Mouse (Mus musculus): ENCODE data around the gene Gpc2. TPM values are rescaled to one million over a fixed set of nuclear protein-coding genes. Genes with fewer than 3 reads are reported as not detected.
A peak's percentile ranks its signal among the peaks of the same experiment; 100 is the strongest.

Gpc2 gene
- polyA plus RNA-seq, 1 experiment, result 0.06 TPM

DNA sequence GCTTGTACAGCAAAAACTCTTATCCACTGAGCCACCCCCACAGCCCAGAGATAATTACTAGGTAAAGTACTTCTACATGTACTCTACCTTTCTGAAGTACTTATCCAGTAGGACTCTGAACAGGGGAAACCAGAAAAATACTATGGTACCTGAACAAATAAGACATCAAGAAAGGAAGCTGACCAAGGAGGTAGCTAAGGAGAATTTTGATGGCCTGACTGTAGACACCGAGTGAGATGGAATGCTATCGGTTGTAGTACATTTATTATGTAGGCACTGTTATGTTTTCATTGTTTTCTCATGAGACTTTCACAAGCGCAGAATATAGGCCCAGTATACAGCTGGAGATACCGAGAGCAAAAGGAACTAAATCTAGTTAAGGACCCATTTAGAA lies 22.2 kb downstream of the Gpc2 start:
- H3K27me3 ChIP-seq (ENCODE audit: control insufficient read depth), result no peaks in the 10 kb centered on the region
- no peaks in the 10 kb centered on the region; the same call in 1 of the 2 replicates for H3K9me3 ChIP-seq (ENCODE audit: control insufficient read depth, low read length)
- TF ChIP-seq GATA1 (IDR thresholded peaks at IDR 0.05; ENCODE audit: low read length) (no peak), TAL1 (IDR thresholded peaks at IDR 0.05; ENCODE audit: low read length) (no peak)
- H3K4me1 ChIP-seq (ENCODE audit: control insufficient read depth), result peaks cover 73% of the 10 kb centered on the region
- peaks cover 50% of the 10 kb centered on the region for H3K36me3 ChIP-seq (ENCODE audit: control insufficient read depth)
- no peak overlapping the region for H3K4me3 ChIP-seq (replicated peaks)

DNA sequence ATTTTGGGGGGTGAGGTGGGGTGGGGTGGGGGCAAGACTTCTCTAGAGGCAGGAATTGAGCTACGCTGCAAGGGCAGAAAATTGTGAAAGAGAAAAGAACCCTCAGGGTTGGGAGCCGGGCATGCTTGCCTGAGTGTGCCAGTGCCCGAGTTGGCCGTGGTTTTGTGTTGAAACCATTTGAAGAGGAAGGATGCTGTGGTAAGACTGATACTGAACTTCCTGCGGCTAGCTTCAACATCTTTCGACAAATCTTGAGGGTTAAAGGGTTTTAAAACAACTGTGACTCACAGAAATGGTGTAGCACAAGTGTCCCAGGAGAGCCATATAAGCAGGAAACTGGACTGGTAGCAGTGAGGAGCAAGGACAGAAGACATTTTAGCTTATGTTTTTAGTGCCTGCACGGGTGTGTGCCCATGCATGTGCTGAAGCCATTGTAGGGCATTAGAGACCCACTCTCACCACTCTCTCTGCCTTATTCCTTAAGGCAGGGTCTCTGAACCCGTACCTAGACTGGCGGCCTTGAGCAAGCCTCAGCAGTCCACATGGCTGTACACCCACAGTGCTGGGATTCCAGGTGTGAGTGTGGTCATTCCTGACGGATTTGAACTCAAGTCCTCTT lies 22.7 kb downstream of the Gpc2 start:
- no peak for TF ChIP-seq TAL1 (IDR thresholded peaks at IDR 0.05; ENCODE audit: low read length)
- no peak for TF ChIP-seq GATA1 (IDR thresholded peaks at IDR 0.05; ENCODE audit: low read length)
- H3K9me3 ChIP-seq (ENCODE audit: control insufficient read depth, low read length), result no peaks in the 10 kb centered on the region; the same call in 1 of the 2 replicates
- peaks cover 45% of the 10 kb centered on the region for H3K36me3 ChIP-seq (ENCODE audit: control insufficient read depth)
- H3K27me3 ChIP-seq (ENCODE audit: control insufficient read depth), result no peaks in the 10 kb centered on the region
- no peak overlapping the region for H3K4me3 ChIP-seq (replicated peaks)
- H3K4me1 ChIP-seq (ENCODE audit: control insufficient read depth), result peaks cover 68% of the 10 kb centered on the region

DNA sequence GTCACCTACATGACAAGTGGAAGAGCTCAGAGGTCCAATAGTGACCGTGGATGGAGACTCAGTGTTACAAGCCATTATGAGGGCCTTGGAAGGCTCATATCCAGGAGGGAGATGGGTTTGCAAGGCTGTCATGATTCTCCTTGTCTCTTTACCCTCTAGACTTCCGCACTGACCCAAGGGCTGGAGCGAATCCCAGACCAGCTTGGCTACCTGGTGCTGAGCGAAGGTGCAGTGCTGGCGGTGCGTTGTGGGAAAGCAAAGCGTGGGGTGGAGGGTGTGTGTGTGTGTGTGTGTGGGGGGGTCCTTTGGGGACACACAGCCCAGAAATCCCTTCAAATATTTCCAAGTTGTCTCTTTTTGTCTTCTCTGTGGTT lies 23.7 kb downstream of the Gpc2 start:
- Histone ChIP-seq H3K27me3 (ENCODE audit: control insufficient read depth) (no peaks in the 10 kb centered on the region), H3K4me1 (ENCODE audit: control insufficient read depth) (peaks cover 58% of the 10 kb centered on the region), H3K9me3 (ENCODE audit: control insufficient read depth, low read length) (no peaks in the 10 kb centered on the region; the same call in 1 of the 2 replicates), H3K4me3 (replicated peaks) (peak overlapping the region; percentile 77), H3K36me3 (ENCODE audit: control insufficient read depth) (peaks cover 35% of the 10 kb centered on the region)
- no peak for TF ChIP-seq TAL1 (IDR thresholded peaks at IDR 0.05; ENCODE audit: low read length)
- TF ChIP-seq GATA1 (IDR thresholded peaks at IDR 0.05; ENCODE audit: low read length), result no peak

- no peak for TF ChIP-seq TAL1 (IDR thresholded peaks at IDR 0.05; ENCODE audit: low read length)
- TF ChIP-seq GATA1 (IDR thresholded peaks at IDR 0.05; ENCODE audit: low read length), result no peak
- Histone ChIP-seq H3K27me3 (ENCODE audit: control insufficient read depth) (no peaks in the 10 kb centered on the region), H3K36me3 (ENCODE audit: control insufficient read depth) (peaks cover 30% of the 10 kb centered on the region), H3K9me3 (ENCODE audit: control insufficient read depth, low read length) (no peaks in the 10 kb centered on the region; the same call in 1 of the 2 replicates), H3K4me3 (replicated peaks) (peak within 1 kb of the TSS; percentile 77), H3K4me1 (ENCODE audit: control insufficient read depth) (peaks cover 53% of the 10 kb centered on the region)
Observed at GRCm38 (mm10) chr5:138255353-138256093, 24.3 kb downstream of the Gpc2 start, which contains the start of gene Lamtor4. TSS of gene Lamtor4 (plus strand) at chr5:138255482.

GRCm38 (mm10) chr5:138253061-138253460 lies 26.7 kb downstream of the Gpc2 start:
- Histone ChIP-seq H3K36me3 (ENCODE audit: control insufficient read depth) (peaks cover 6% of the 10 kb centered on the region), H3K27me3 (ENCODE audit: control insufficient read depth) (no peaks in the 10 kb centered on the region), H3K4me3 (replicated peaks) (no peak overlapping the region), H3K4me1 (ENCODE audit: control insufficient read depth) (peaks cover 28% of the 10 kb centered on the region), H3K9me3 (ENCODE audit: control insufficient read depth, low read length) (no peaks in the 10 kb centered on the region; the same call in 1 of the 2 replicates)
- TF ChIP-seq TAL1 (IDR thresholded peaks at IDR 0.05; ENCODE audit: low read length) (no peak), GATA1 (IDR thresholded peaks at IDR 0.05; ENCODE audit: low read length) (no peak)

- H3K36me3 ChIP-seq (ENCODE audit: control insufficient read depth), result no peaks in the 10 kb centered on the region
- TF ChIP-seq TAL1 (IDR thresholded peaks at IDR 0.05; ENCODE audit: low read length), result no peak
- no peak for TF ChIP-seq GATA1 (IDR thresholded peaks at IDR 0.05; ENCODE audit: low read length)
Observed at GRCm38 (mm10) chr5:138251144-138251543, 28.7 kb downstream of the Gpc2 start.

DNA sequence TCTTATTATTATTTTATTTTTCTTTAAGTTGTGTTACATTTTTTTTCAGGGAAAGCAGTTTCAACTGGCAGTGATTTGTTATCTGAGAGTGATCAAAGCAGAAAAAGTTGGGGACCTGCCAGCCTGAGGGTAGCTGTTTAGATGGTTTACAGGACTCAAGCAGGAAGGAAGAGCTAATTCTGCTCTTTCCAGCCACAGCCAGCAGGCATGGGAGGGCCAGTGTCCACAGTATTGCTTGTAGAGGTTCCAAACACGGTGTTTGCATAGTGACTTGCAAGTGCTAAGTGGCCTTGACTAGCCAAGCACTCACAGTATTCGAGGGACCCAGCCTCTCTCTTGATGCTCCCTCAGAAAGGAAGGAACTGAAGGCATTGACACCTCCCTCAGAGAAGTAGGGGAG lies 38.3 kb downstream of the Gpc2 start:
- Histone ChIP-seq H3K36me3 (ENCODE audit: control insufficient read depth) (no peaks in the 10 kb centered on the region), H3K27me3 (ENCODE audit: control insufficient read depth) (no peaks in the 10 kb centered on the region), H3K9me3 (ENCODE audit: control insufficient read depth, low read length) (no peaks in the 10 kb centered on the region), H3K4me1 (ENCODE audit: control insufficient read depth) (no peaks in the 10 kb centered on the region), H3K4me3 (replicated peaks) (no peak overlapping the region)
- TF ChIP-seq TAL1 (IDR thresholded peaks at IDR 0.05; ENCODE audit: low read length) (no peak), GATA1 (IDR thresholded peaks at IDR 0.05; ENCODE audit: low read length) (no peak)

More at GRCm38 (mm10) chr5:138251144-138251543, 28.7 kb downstream of the Gpc2 start:
- H3K27me3 ChIP-seq (ENCODE audit: control insufficient read depth), result no peaks in the 10 kb centered on the region
- peaks cover 13% of the 10 kb centered on the region for H3K4me1 ChIP-seq (ENCODE audit: control insufficient read depth)
- no peaks in the 10 kb centered on the region; the same call in 1 of the 2 replicates for H3K9me3 ChIP-seq (ENCODE audit: control insufficient read depth, low read length)
- no peak overlapping the region for H3K4me3 ChIP-seq (replicated peaks)

DNA sequence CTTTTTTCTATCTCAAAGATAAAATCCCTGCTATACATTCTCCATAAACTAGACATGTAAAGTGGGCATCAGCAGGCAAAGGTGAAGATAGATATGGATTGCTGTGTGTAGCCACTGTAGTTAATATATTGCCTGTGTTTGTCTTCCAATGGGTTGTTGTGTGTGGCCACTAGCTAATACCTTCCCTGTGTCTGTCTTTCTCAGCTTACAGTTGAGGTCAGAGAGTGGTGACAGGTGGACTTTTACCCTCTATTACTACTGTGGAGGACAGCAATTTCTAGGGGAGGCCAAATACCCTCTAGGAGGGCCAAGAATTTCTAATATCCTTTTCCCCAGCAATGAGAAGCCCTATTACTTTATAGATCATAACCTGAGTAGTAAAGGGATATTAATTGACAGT lies 45.6 kb downstream of the Gpc2 start:
- H3K27me3 ChIP-seq (ENCODE audit: control insufficient read depth), result no peaks in the 10 kb centered on the region
- no peaks in the 10 kb centered on the region for H3K9me3 ChIP-seq (ENCODE audit: control insufficient read depth, low read length)
- TF ChIP-seq GATA1 (IDR thresholded peaks at IDR 0.05; ENCODE audit: low read length), result no peak
- no peak for TF ChIP-seq TAL1 (IDR thresholded peaks at IDR 0.05; ENCODE audit: low read length)
- no peaks in the 10 kb centered on the region for H3K4me1 ChIP-seq (ENCODE audit: control insufficient read depth)
- no peaks in the 10 kb centered on the region for H3K36me3 ChIP-seq (ENCODE audit: control insufficient read depth)
- no peak overlapping the region for H3K4me3 ChIP-seq (replicated peaks)

- Histone ChIP-seq H3K4me3 (replicated peaks) (no peak overlapping the region), H3K4me1 (ENCODE audit: control insufficient read depth) (no peaks in the 10 kb centered on the region), H3K27me3 (ENCODE audit: control insufficient read depth) (no peaks in the 10 kb centered on the region), H3K9me3 (ENCODE audit: control insufficient read depth, low read length) (no peaks in the 10 kb centered on the region), H3K36me3 (ENCODE audit: control insufficient read depth) (no peaks in the 10 kb centered on the region)
- TF ChIP-seq TAL1 (IDR thresholded peaks at IDR 0.05; ENCODE audit: low read length) (no peak), GATA1 (IDR thresholded peaks at IDR 0.05; ENCODE audit: low read length) (no peak)
Observed at GRCm38 (mm10) chr5:138233778-138234177, 46.0 kb downstream of the Gpc2 start.

All from erythroblast, embryonic 14.5 days (primary cell).